Mouse (Mus musculus): ENCODE data around the gene Spred2. TPM values are rescaled to one million over a fixed set of nuclear protein-coding genes. Genes with fewer than 3 reads are reported as not detected.
"Not testable (repeated sequence)": the region's sequence is repeated elsewhere in the genome, so short reads cannot be mapped to it uniquely, and the experiment has no call there.

Gene Spred2
- polyA plus RNA-seq, 1 experiment from 2014 or later, result 6.9 TPM

DNA sequence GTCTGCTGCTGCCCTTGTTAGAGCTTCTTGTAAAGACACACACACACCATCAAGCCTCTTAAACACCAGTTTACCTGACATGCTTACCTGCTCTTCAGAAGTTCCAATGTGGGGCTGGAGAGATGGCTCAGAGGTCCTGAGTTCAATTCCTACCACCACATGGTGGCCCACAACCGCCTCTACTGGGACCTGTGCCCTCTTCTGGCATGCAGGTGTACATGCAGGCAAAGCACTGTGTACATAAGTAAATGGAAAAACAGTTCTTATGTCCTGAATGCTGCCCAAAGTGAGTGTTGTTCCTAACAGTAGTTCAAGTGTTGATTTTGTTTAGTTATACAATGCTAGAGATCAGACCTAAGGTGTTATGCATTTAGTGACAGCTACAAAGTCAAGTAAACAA, 132.0 kb downstream of the Spred2 start:
- Histone ChIP-seq H3K4me2 (no peak overlapping the region), H3K27me3 (no peaks in the 10 kb centered on the region), H3K9me3 (no peaks in the 10 kb centered on the region), H3K27ac (replicated peaks) (no peak overlapping the region), H3K4me1 (replicated peaks) (no peaks in the 10 kb centered on the region), H3K9ac (no peak overlapping the region), H3K4me3 (no peak overlapping the region), H3K36me3 (peaks cover 38% of the 10 kb centered on the region)
- WGBS, result 90% methylated on average over 1 of the region's 1 CpGs
- ATAC-seq (ENCODE audit: low FRiP score, low read depth), result no peak

DNA sequence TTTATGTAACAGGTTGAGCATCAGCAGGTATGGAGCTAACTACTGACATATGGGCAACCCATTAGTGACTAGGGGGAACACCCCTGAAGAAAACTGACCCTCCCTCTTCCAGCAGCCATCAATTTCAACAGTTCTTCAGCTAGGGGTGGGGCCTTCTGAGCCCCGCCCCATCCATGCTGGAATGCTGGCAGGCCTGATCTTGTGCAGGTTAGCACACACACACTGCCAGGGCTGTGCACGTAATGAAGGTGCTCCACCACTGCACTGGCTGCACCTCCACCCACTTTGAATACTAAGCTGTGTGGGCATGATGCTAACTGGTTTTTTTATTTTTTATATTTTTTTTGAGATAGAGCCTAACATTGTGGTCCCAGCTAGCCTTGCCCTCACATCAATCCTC, 133.3 kb downstream of the Spred2 start:
- no peak overlapping the region for H3K27ac ChIP-seq (replicated peaks)
- no peaks in the 10 kb centered on the region for H3K9me3 ChIP-seq
- whole genome bisulfite sequencing, result 100% methylated on average over 2 of the region's 2 CpGs
- no peak overlapping the region for H3K9ac ChIP-seq
- H3K27me3 ChIP-seq, result no peaks in the 10 kb centered on the region
- no peak overlapping the region for H3K4me3 ChIP-seq
- H3K4me2 ChIP-seq, result no peak overlapping the region
- H3K36me3 ChIP-seq, result peaks cover 38% of the 10 kb centered on the region
- no peak; the same call in 1 of the 2 replicates for ATAC-seq (ENCODE audit: low FRiP score, low read depth)
- H3K4me1 ChIP-seq (replicated peaks), result no peaks in the 10 kb centered on the region

DNA sequence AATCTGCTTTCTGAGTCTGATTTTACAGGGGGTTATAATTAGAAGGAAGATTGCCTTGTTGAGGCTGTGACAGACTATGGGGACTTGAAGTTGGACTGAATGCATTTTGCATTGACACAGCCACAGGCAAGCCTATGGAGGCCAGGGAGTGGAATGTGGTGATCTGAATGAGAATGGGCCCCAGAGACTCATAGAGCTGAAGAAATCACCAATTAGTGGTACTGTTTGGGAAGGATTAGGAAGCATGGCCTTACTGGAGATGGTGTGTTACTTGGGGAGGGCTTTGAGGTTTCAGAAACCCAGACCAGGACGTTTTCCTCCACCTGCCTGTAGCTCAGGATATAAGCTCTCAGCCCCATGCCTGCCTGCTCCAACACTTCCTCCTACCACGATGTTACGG, 135.6 kb downstream of the Spred2 start:
- H3K36me3 ChIP-seq, result peaks cover 38% of the 10 kb centered on the region
- WGBS, result 88% methylated on average over 3 of the region's 3 CpGs

DNA sequence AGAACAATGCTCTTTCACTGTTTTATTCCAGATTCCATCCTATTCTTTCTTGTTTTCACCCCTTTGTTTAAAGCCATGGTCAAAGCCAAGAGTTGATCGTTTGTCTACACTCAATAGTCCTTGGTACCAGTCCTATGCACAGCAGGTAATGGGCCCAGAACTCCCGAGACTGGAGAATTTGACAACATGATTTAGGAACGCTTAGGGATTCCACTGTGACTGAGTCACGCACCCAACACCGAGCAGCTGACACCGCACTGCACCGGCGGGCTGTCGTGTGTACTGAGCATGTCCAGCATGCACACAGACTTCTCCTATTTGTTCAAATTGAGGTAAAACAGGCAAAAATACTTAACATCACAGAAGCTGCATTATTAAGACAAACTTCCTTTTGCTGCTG, 138.6 kb downstream of the Spred2 start:
- not testable (repeated sequence) for ATAC-seq (ENCODE audit: low FRiP score, low read depth); H3K4me3 ChIP-seq; H3K4me2 ChIP-seq; H3K27me3 ChIP-seq; H3K4me1 ChIP-seq (replicated peaks); H3K9ac ChIP-seq; H3K27ac ChIP-seq (replicated peaks); H3K9me3 ChIP-seq
- H3K36me3 ChIP-seq, result peaks cover 29% of the 10 kb centered on the region
- WGBS, result 75% methylated on average over 9 of the region's 9 CpGs

More for the DNA sequence above, 135.6 kb downstream of the Spred2 start:
- Histone ChIP-seq H3K27me3 (no peaks in the 10 kb centered on the region), H3K9me3 (no peaks in the 10 kb centered on the region), H3K9ac (no peak overlapping the region), H3K27ac (replicated peaks) (no peak overlapping the region), H3K4me2 (no peak overlapping the region), H3K4me1 (replicated peaks) (no peaks in the 10 kb centered on the region), H3K4me3 (no peak overlapping the region)
- ATAC-seq (ENCODE audit: low FRiP score, low read depth), result no peak

GRCm38 (mm10) chr11:20064086-20064485, 139.9 kb downstream of the Spred2 start:
- WGBS, result 3% methylated on average over 2 of the region's 2 CpGs
- H3K9ac ChIP-seq; H3K27me3 ChIP-seq; H3K4me3 ChIP-seq; H3K4me1 ChIP-seq (replicated peaks); H3K27ac ChIP-seq (replicated peaks); H3K9me3 ChIP-seq; ATAC-seq (ENCODE audit: low FRiP score, low read depth); H3K4me2 ChIP-seq: not testable (repeated sequence)
- H3K36me3 ChIP-seq, result peaks cover 28% of the 10 kb centered on the region

GRCm38 (mm10) chr11:20064926-20065325, 140.8 kb downstream of the Spred2 start:
- H3K4me1 ChIP-seq (replicated peaks), result no peaks in the 10 kb centered on the region
- no peak overlapping the region for H3K27ac ChIP-seq (replicated peaks)
- no peak overlapping the region for H3K9ac ChIP-seq
- H3K4me2 ChIP-seq, result no peak overlapping the region
- H3K27me3 ChIP-seq, result no peaks in the 10 kb centered on the region
- WGBS, result 99% methylated on average over 2 of the region's 2 CpGs
- H3K9me3 ChIP-seq, result no peaks in the 10 kb centered on the region
- no peak for ATAC-seq (ENCODE audit: low FRiP score, low read depth)
- peaks cover 22% of the 10 kb centered on the region for H3K36me3 ChIP-seq
- H3K4me3 ChIP-seq, result no peak overlapping the region

- ATAC-seq (ENCODE audit: low FRiP score, low read depth), result no peak
- H3K27ac ChIP-seq (replicated peaks), result no peak overlapping the region
- H3K36me3 ChIP-seq, result peaks cover 19% of the 10 kb centered on the region
- H3K9ac ChIP-seq, result no peak overlapping the region
- no peak overlapping the region for H3K4me2 ChIP-seq
- H3K27me3 ChIP-seq, result no peaks in the 10 kb centered on the region
- no peaks in the 10 kb centered on the region for H3K9me3 ChIP-seq
- H3K4me1 ChIP-seq (replicated peaks), result no peaks in the 10 kb centered on the region
- H3K4me3 ChIP-seq, result no peak overlapping the region
- WGBS, result 93% methylated on average over 1 of the region's 1 CpGs
Observed at GRCm38 (mm10) chr11:20066106-20066505, 141.9 kb downstream of the Spred2 start.

DNA sequence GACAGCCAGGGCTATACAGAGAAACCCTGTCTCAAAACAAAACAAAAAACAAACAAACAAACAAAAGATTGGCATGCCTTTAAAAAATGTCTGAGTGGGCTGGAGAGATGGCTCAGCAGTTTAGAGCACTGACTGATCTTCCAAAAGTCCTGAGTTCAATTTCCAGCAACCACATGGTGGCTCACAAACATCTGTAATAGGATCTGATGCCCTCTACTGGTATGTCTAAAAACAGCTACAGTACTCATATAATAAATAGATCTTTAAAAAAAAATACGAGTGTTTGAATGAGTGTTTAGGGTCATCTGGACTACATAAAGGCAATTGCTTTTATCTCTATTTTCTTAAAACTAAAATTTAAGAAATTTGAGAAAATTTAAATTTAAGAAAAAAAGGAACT, 143.3 kb downstream of the Spred2 start:
- Histone ChIP-seq H3K4me3 (no peak overlapping the region), H3K9me3 (no peaks in the 10 kb centered on the region), H3K36me3 (peaks cover 26% of the 10 kb centered on the region), H3K9ac (no peak overlapping the region), H3K4me1 (replicated peaks) (no peaks in the 10 kb centered on the region), H3K27ac (replicated peaks) (no peak overlapping the region), H3K27me3 (no peaks in the 10 kb centered on the region), H3K4me2 (no peak overlapping the region)
- 60% methylated on average over 1 of the region's 1 CpGs for WGBS
- ATAC-seq (ENCODE audit: low FRiP score, low read depth), result no peak

DNA sequence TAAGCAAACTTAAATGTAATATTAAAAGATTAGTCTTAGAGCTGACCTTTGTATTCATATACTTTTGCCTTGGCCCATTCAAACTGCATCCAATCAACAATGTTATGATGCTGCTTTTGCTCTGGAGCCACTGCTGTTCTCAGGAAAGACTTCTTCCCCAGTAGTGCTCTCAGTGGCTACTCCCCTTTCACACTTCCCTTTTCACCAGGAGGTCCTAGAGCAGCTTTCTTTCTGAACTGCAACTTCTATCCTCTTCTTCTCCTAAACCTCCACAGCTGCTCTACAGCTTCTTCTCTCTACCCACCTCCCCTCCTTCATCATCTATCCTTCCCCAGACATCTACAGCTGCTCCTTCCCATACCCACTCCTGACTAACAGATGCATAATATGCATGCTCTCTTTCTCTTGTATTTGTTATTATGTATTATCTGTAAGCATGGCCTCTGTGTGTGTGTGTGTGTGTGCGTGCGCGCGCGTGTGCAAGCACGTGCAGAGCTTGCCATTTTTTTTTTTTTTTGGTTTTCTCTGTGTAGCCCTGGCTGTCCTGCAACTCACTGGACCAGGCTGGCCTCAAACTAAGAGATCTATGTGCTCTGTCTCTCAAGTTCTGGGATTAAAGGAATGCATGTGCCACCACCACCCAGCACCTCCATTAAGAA, 144.3 kb downstream of the Spred2 start:
- H3K4me1 ChIP-seq (replicated peaks), result no peaks in the 10 kb centered on the region
- no peak for ATAC-seq (ENCODE audit: low FRiP score, low read depth)
- no peak overlapping the region for H3K4me2 ChIP-seq
- no peak overlapping the region for H3K4me3 ChIP-seq
- H3K27ac ChIP-seq (replicated peaks), result no peak overlapping the region
- no peak overlapping the region for H3K9ac ChIP-seq
- WGBS, result 100% methylated on average over 6 of the region's 6 CpGs
- no peaks in the 10 kb centered on the region for H3K27me3 ChIP-seq
- H3K9me3 ChIP-seq, result no peaks in the 10 kb centered on the region
- peaks cover 26% of the 10 kb centered on the region for H3K36me3 ChIP-seq

DNA sequence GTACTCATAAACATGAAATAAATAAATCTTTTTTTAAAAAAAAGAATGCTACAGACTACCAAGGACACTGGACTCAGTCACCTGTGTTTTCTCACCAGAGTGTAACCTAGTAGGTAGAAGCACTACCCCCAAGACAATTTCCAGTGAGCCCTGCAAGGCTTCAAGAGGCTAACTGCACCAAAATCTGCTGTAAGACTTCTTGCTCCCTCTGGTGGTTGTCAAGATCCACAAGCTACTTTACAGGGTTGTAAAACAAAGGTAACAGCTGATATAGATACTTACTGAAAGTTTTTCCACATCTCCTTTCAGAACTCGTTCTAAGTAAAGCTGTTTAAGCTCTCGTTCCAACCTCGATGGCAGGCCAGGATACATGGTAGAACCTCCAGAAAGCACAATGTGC, 148.0 kb downstream of the Spred2 start:
- Histone ChIP-seq H3K4me3 (no peak overlapping the region), H3K27ac (replicated peaks) (no peak overlapping the region), H3K36me3 (peaks cover 38% of the 10 kb centered on the region), H3K27me3 (no peaks in the 10 kb centered on the region), H3K4me2 (no peak overlapping the region), H3K9ac (no peak overlapping the region), H3K4me1 (replicated peaks) (no peaks in the 10 kb centered on the region), H3K9me3 (no peaks in the 10 kb centered on the region)
- peak; percentile 43; the same call in 1 of the 2 replicates for ATAC-seq (ENCODE audit: low FRiP score, low read depth)
- WGBS, result 86% methylated on average over 3 of the region's 3 CpGs

GRCm38 (mm10) chr11:20072826-20073225, 148.7 kb downstream of the Spred2 start:
- Histone ChIP-seq H3K27ac (replicated peaks) (no peak overlapping the region), H3K9me3 (no peaks in the 10 kb centered on the region), H3K9ac (no peak overlapping the region), H3K4me3 (no peak overlapping the region), H3K27me3 (no peaks in the 10 kb centered on the region), H3K36me3 (peaks cover 41% of the 10 kb centered on the region), H3K4me2 (no peak overlapping the region), H3K4me1 (replicated peaks) (no peaks in the 10 kb centered on the region)
- no peak for ATAC-seq (ENCODE audit: low FRiP score, low read depth)
- WGBS, result 95% methylated on average over 5 of the region's 5 CpGs

All from hindbrain, embryonic 15.5 days (tissue).